Mouse (Mus musculus): ENCODE results near the gene Dpysl5. TPM values are rescaled to one million over a fixed set of nuclear protein-coding genes. Genes with fewer than 3 reads are reported as not detected.

Dpysl5 gene
- 180 and 199 TPM in 2 replicates for polyA plus RNA-seq (2015; fragmentation: Nextera tagmentation; extraction: Ambion mirVana)

- Histone ChIP-seq H3K9ac (peak within 1 kb of the TSS; percentile 96), H3K4me1 (replicated peaks) (peaks cover 46% of the 10 kb centered on the region), H3K4me2 (peak within 1 kb of the TSS; percentile 75), H3K9me3 (no peaks in the 10 kb centered on the region), H3K36me3 (no peaks in the 10 kb centered on the region), H3K27me3 (0 out of 2 replicates have a peak, but pooled peaks cover 6% of the 10 kb centered on the region), H3K27ac (peak within 1 kb of the TSS; percentile 97), H3K4me3 (peak within 1 kb of the TSS; percentile 84)
- ATAC-seq (ENCODE audit: low FRiP score), result peak; percentile 90
- WGBS, result under 1% methylated on average over 55 of the region's 71 CpGs
Measured at GRCm38 (mm10) chr5:30711147-30712001, at the start of gene Dpysl5. Gene Dpysl5 (plus strand): TSS chr5:30711564.

GRCm38 (mm10) chr5:30665360-30665759 lies 46.0 kb upstream of the Dpysl5 start:
- Histone ChIP-seq H3K4me1 (replicated peaks) (peaks cover 22% of the 10 kb centered on the region), H3K9me3 (no peaks in the 10 kb centered on the region), H3K4me3 (no peak overlapping the region), H3K27me3 (no peaks in the 10 kb centered on the region), H3K9ac (no peak overlapping the region), H3K36me3 (no peaks in the 10 kb centered on the region), H3K27ac (no peak overlapping the region), H3K4me2 (no peak overlapping the region)
- ATAC-seq (ENCODE audit: low FRiP score), result no peak
- WGBS, result 94% methylated on average over 9 of the region's 9 CpGs

DNA sequence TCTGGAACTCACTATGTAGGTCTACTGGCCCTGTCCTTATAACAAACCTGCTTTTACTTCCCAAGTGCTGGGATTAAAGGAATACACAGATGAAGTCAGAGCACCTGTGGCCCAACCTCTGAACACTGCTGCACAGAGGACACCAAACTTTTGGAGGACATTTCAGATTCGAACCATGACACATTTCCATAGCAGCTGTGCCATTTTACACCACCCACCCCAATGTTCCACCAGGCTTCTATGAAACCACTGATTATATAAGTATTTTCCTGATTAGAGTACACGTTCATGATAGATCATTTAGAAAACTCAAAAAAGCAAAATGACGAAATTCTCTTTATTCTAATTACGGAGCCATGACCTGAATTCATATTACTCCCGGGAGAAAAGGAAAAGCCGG lies 45.4 kb upstream of the Dpysl5 start:
- WGBS, result 66% methylated on average over 6 of the region's 6 CpGs
- no peak for ATAC-seq (ENCODE audit: low FRiP score)
- H3K4me3 ChIP-seq, result peak overlapping the region; percentile 83
- H3K27me3 ChIP-seq, result no peaks in the 10 kb centered on the region
- peak overlapping the region; percentile 91 for H3K4me2 ChIP-seq
- no peaks in the 10 kb centered on the region for H3K9me3 ChIP-seq
- H3K4me1 ChIP-seq (replicated peaks), result peaks cover 22% of the 10 kb centered on the region
- H3K27ac ChIP-seq, result peak overlapping the region; percentile 79
- H3K36me3 ChIP-seq, result no peaks in the 10 kb centered on the region
- H3K9ac ChIP-seq, result peak overlapping the region; percentile 73

- Histone ChIP-seq H3K36me3 (no peaks in the 10 kb centered on the region), H3K4me1 (replicated peaks) (peaks cover 22% of the 10 kb centered on the region), H3K27ac (peak within 1 kb of the TSS; percentile 79), H3K9me3 (no peaks in the 10 kb centered on the region), H3K4me3 (peak within 1 kb of the TSS; percentile 83), H3K9ac (peak within 1 kb of the TSS; percentile 79), H3K27me3 (no peaks in the 10 kb centered on the region), H3K4me2 (peak within 1 kb of the TSS; percentile 91)
- under 1% methylated on average over 40 of the region's 40 CpGs for WGBS
- peak; percentile 96 for ATAC-seq (ENCODE audit: low FRiP score)
Measured at GRCm38 (mm10) chr5:30666391-30667195, 44.8 kb upstream of the Dpysl5 start, which contains the start of gene Cenpa. Gene Cenpa (plus strand): TSS chr5:30666777.

DNA sequence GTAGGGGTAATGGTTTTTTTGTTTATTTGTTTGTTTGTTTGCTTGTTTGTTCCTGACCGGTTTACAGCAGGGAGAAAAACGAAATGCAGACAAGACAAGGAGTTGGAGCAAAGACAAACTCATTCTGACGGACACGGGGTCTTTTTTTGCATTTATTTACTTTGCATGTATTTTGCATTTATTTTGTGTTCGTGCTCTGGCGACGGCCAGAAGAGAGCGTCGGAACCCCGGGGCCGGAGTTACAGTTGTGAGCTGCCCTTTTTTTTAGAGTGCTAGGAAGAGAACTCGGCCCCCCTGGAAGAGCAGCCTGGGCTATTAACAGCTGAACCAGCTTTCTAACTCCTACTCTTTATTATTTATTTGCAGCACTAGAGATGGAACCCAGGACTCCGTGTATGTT lies 44.1 kb upstream of the Dpysl5 start:
- peaks cover 22% of the 10 kb centered on the region for H3K4me1 ChIP-seq (replicated peaks)
- H3K27me3 ChIP-seq, result no peaks in the 10 kb centered on the region
- no peak for ATAC-seq (ENCODE audit: low FRiP score)
- H3K36me3 ChIP-seq, result no peaks in the 10 kb centered on the region
- H3K27ac ChIP-seq, result no peak overlapping the region
- under 1% methylated on average over 13 of the region's 13 CpGs for WGBS
- peak overlapping the region; percentile 83 for H3K4me3 ChIP-seq
- peak overlapping the region; percentile 91 for H3K4me2 ChIP-seq
- H3K9ac ChIP-seq, result peak overlapping the region; percentile 79
- no peaks in the 10 kb centered on the region for H3K9me3 ChIP-seq

DNA sequence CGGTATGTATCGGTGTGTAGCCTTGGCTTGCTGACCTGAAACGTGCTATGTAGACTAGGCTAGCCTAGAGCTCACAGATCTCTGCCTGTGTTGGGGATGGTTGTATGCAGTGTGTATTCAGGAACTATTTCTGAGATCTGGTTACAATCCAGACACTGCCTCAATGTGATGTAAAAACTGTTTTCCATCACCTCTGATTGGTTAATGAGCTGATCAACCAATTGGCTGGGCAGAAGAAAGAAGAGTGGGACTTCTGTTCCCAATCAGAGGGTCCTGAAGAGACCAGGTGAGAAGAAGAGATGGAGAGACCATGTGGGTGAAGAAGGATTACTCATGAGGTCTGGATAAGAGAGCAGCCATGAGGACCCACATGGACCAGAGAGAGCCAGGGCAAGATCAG lies 43.7 kb upstream of the Dpysl5 start:
- 7% methylated on average over 3 of the region's 3 CpGs for WGBS
- no peak overlapping the region for H3K27ac ChIP-seq

DNA sequence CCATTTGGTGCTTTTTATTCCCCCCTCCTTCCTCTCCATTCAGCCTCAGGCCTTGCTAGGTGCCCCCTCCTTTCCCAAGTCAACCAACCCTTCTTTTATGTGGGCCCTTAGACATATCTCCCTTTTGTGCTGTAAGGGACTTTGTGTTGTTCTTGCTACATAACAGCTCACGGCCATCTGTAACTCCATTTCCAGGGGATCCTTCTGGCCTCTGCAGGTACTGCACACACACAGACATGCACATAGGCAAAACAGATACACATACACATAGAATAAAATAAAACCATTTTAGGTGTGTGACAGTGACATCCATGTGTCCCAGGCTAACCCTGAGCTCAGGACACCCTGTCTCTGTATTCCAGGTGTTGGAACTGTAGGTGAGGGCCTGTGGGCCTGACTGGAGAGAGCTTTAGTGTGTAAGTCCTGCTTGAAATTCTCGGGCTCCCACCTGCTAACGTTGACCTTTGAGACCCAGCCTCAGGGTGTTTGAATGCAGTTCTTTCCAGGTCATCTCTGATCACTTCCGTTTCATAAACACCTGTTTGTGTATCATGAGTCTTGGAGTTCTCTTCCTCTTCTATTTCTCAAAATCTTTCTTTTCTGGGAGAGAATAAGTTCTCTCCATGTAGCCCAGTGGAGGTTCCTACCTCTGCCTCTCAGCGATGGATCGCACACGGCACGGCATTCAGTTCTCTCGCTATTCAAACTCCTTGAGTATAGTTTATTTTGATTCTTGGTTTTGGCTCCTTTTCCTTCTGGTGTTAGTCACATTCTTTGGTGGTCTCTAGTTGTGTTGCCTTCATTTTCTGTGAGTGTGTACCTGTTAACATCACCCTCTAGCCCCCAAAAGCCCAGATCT lies 42.5 kb upstream of the Dpysl5 start:
- H3K9me3 ChIP-seq, result no peaks in the 10 kb centered on the region
- no peak overlapping the region for H3K4me3 ChIP-seq
- peaks cover 7% of the 10 kb centered on the region; the same call in 1 of the 2 replicates for H3K36me3 ChIP-seq
- H3K27ac ChIP-seq, result no peak overlapping the region
- ATAC-seq (ENCODE audit: low FRiP score), result no peak
- H3K4me1 ChIP-seq (replicated peaks), result peaks cover 22% of the 10 kb centered on the region
- 93% methylated on average over 9 of the region's 9 CpGs for WGBS
- H3K27me3 ChIP-seq, result no peaks in the 10 kb centered on the region
- H3K9ac ChIP-seq, result no peak overlapping the region
- no peak overlapping the region for H3K4me2 ChIP-seq

More for the DNA sequence above, 43.7 kb upstream of the Dpysl5 start:
- Histone ChIP-seq H3K27me3 (no peaks in the 10 kb centered on the region), H3K4me3 (peak overlapping the region; percentile 83), H3K9me3 (no peaks in the 10 kb centered on the region), H3K4me1 (replicated peaks) (peaks cover 22% of the 10 kb centered on the region), H3K36me3 (no peaks in the 10 kb centered on the region), H3K4me2 (peak overlapping the region; percentile 91), H3K9ac (peak overlapping the region; percentile 79)
- no peak for ATAC-seq (ENCODE audit: low FRiP score)

DNA sequence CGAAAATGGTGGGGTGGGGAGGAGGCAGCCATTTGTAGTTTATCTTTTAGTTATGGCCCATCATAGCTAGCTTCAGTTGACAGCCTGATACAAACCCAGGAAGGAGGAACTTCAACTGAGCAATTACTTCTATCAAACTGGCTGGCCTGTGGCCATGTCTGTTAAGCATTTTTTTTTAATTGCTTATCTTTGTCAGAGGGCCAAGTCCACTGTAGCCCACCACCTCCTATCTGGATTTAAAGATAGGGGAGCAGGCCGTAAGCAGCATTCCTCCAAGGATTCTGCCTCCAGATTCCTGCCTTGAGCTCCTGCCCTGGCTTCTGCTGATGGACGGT lies 41.9 kb upstream of the Dpysl5 start:
- H3K4me3 ChIP-seq, result no peak overlapping the region
- H3K36me3 ChIP-seq, result peaks cover 8% of the 10 kb centered on the region; the same call in 1 of the 2 replicates
- H3K9me3 ChIP-seq, result no peaks in the 10 kb centered on the region
- WGBS, result 96% methylated on average over 3 of the region's 3 CpGs
- no peak for ATAC-seq (ENCODE audit: low FRiP score)
- H3K4me2 ChIP-seq, result no peak overlapping the region
- H3K4me1 ChIP-seq (replicated peaks), result peaks cover 22% of the 10 kb centered on the region
- H3K27me3 ChIP-seq, result no peaks in the 10 kb centered on the region
- no peak overlapping the region for H3K27ac ChIP-seq
- no peak overlapping the region for H3K9ac ChIP-seq

DNA sequence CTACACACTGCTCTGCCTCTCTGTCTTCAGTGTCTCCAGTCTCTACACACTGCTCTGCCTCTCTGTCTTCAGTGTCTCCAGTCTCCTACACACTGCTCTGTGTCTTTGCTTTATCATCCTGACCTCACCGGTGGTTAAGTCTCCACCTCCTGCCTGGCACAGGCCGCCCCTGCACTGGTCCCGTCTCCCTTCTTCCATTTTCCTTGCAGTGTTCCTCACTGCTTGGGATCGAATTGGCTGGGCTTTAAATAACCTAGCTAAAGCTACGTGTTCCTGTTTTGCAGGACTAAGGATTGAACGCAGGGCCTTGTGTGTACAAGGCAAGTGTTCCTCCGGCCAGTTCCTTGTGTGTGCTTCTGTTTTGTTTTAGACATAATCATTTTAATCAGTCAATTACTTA lies 41.3 kb upstream of the Dpysl5 start:
- 95% methylated on average over 7 of the region's 7 CpGs for WGBS
- no peak for ATAC-seq (ENCODE audit: low FRiP score)
- H3K4me1 ChIP-seq (replicated peaks), result peaks cover 22% of the 10 kb centered on the region

GRCm38 (mm10) chr5:30674001-30674400 lies 37.4 kb upstream of the Dpysl5 start:
- H3K9me3 ChIP-seq, result no peaks in the 10 kb centered on the region
- H3K4me1 ChIP-seq (replicated peaks), result peaks cover 2% of the 10 kb centered on the region; the same call in 1 of the 2 replicates
- no peaks in the 10 kb centered on the region for H3K27me3 ChIP-seq
- H3K36me3 ChIP-seq, result peaks cover 11% of the 10 kb centered on the region
- no peak overlapping the region for H3K4me3 ChIP-seq
- no peak for ATAC-seq (ENCODE audit: low FRiP score)
- WGBS, result 86% methylated on average over 7 of the region's 7 CpGs
- no peak overlapping the region for H3K4me2 ChIP-seq
- no peak overlapping the region for H3K27ac ChIP-seq
- no peak overlapping the region for H3K9ac ChIP-seq

More for the DNA sequence above, 41.3 kb upstream of the Dpysl5 start:
- Histone ChIP-seq H3K27ac (no peak overlapping the region), H3K4me2 (no peak overlapping the region), H3K9me3 (no peaks in the 10 kb centered on the region), H3K4me3 (no peak overlapping the region), H3K36me3 (peaks cover 8% of the 10 kb centered on the region; the same call in 1 of the 2 replicates), H3K27me3 (no peaks in the 10 kb centered on the region), H3K9ac (no peak overlapping the region)

DNA sequence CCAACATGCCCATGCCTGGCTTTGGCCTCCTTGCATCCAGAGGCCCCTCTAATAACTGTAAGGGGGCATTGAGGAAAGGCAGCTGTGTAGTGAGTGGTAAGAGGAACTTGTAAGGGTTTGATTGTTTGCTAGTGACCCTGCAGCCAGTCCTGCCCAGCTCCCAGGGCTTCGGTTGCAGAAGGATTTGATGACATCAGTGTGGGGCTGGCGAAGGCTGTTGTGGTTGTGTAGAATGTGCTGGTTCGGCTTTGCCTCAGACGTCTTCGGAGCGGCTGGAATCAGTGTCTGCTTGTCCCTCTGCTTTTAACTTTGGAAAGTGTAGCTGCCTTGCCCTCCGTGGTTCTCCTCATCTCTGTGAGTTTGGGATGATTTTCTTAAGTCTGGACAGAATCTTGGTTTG lies 34.6 kb upstream of the Dpysl5 start:
- Histone ChIP-seq H3K4me3 (no peak overlapping the region), H3K27me3 (no peaks in the 10 kb centered on the region), H3K27ac (no peak overlapping the region), H3K4me2 (no peak overlapping the region), H3K36me3 (peaks cover 11% of the 10 kb centered on the region), H3K4me1 (replicated peaks) (no peaks in the 10 kb centered on the region), H3K9ac (no peak overlapping the region), H3K9me3 (no peaks in the 10 kb centered on the region)
- ATAC-seq (ENCODE audit: low FRiP score), result no peak
- WGBS, result 91% methylated on average over 7 of the region's 7 CpGs

All from hindbrain, embryonic 13.5 days (tissue).